Mouse (Mus musculus): Measurements from ENCODE around the gene Scgb3a1. TPM values are rescaled to one million over a fixed set of nuclear protein-coding genes. Genes with fewer than 3 reads are reported as not detected.

Scgb3a1 gene
- polyA plus RNA-seq, 1 experiment from 2014 or later, result not detected

GRCm38 (mm10) chr11:49653079-49653408 lies 10.4 kb upstream of the Scgb3a1 start:
- Histone ChIP-seq H3K27me3 (replicated peaks; ENCODE audit: control insufficient read depth, insufficient read depth, low read length) (no peaks in the 10 kb centered on the region), H3K9ac (ENCODE audit: low read depth, low read length) (no peak overlapping the region), H3K4me1 (ENCODE audit: control insufficient read depth, insufficient read depth, low read depth, low read length) (no peaks in the 10 kb centered on the region), H3K36me3 (ENCODE audit: control insufficient read depth, insufficient read depth, low read length) (no peaks in the 10 kb centered on the region), H3K4me3 (ENCODE audit: low read length) (no peak overlapping the region), H3K27ac (ENCODE audit: low read depth, low read length) (no peak overlapping the region), H3K9me3 (ENCODE audit: control insufficient read depth, low read length) (no peaks in the 10 kb centered on the region), H3K4me2 (ENCODE audit: low read length) (peak overlapping the region; percentile 24)
- WGBS, result 44% methylated on average over 11 of the region's 11 CpGs
- ATAC-seq, result 0 out of 2 replicates have a peak, but pooled peaks have one; percentile 25

- WGBS, result 90% methylated on average over 5 of the region's 5 CpGs
- no peak overlapping the region for H3K9ac ChIP-seq (ENCODE audit: low read depth, low read length)
- no peak overlapping the region for H3K27ac ChIP-seq (ENCODE audit: low read depth, low read length)
- H3K4me2 ChIP-seq (ENCODE audit: low read length), result no peak overlapping the region
- H3K36me3 ChIP-seq (ENCODE audit: control insufficient read depth, insufficient read depth, low read length), result no peaks in the 10 kb centered on the region
- ATAC-seq, result no peak
- no peaks in the 10 kb centered on the region for H3K27me3 ChIP-seq (replicated peaks; ENCODE audit: control insufficient read depth, insufficient read depth, low read length)
- no peaks in the 10 kb centered on the region for H3K9me3 ChIP-seq (ENCODE audit: control insufficient read depth, low read length)
- H3K4me1 ChIP-seq (ENCODE audit: control insufficient read depth, insufficient read depth, low read depth, low read length), result no peaks in the 10 kb centered on the region
- H3K4me3 ChIP-seq (ENCODE audit: low read length), result no peak overlapping the region
Observed at GRCm38 (mm10) chr11:49654651-49655050, 8.8 kb upstream of the Scgb3a1 start.

GRCm38 (mm10) chr11:49655501-49655900 lies 7.9 kb upstream of the Scgb3a1 start:
- Histone ChIP-seq H3K4me3 (ENCODE audit: low read length) (no peak overlapping the region), H3K27ac (ENCODE audit: low read depth, low read length) (no peak overlapping the region), H3K9ac (ENCODE audit: low read depth, low read length) (no peak overlapping the region), H3K27me3 (replicated peaks; ENCODE audit: control insufficient read depth, insufficient read depth, low read length) (no peaks in the 10 kb centered on the region), H3K4me1 (ENCODE audit: control insufficient read depth, insufficient read depth, low read depth, low read length) (no peaks in the 10 kb centered on the region), H3K9me3 (ENCODE audit: control insufficient read depth, low read length) (no peaks in the 10 kb centered on the region), H3K4me2 (ENCODE audit: low read length) (no peak overlapping the region), H3K36me3 (ENCODE audit: control insufficient read depth, insufficient read depth, low read length) (no peaks in the 10 kb centered on the region)
- ATAC-seq, result no peak

GRCm38 (mm10) chr11:49658065-49658464 lies 5.3 kb upstream of the Scgb3a1 start:
- H3K4me2 ChIP-seq (ENCODE audit: low read length), result no peak overlapping the region
- 88% methylated on average over 4 of the region's 4 CpGs for WGBS
- ATAC-seq, result no peak
- no peaks in the 10 kb centered on the region for H3K36me3 ChIP-seq (ENCODE audit: control insufficient read depth, insufficient read depth, low read length)
- no peaks in the 10 kb centered on the region for H3K27me3 ChIP-seq (replicated peaks; ENCODE audit: control insufficient read depth, insufficient read depth, low read length)
- no peak overlapping the region for H3K27ac ChIP-seq (ENCODE audit: low read depth, low read length)
- H3K9me3 ChIP-seq (ENCODE audit: control insufficient read depth, low read length), result no peaks in the 10 kb centered on the region
- no peak overlapping the region for H3K4me3 ChIP-seq (ENCODE audit: low read length)
- no peak overlapping the region for H3K9ac ChIP-seq (ENCODE audit: low read depth, low read length)
- H3K4me1 ChIP-seq (ENCODE audit: control insufficient read depth, insufficient read depth, low read depth, low read length), result no peaks in the 10 kb centered on the region

GRCm38 (mm10) chr11:49658791-49659469 lies 4.5 kb upstream of the Scgb3a1 start:
- Histone ChIP-seq H3K9me3 (ENCODE audit: control insufficient read depth, low read length) (no peaks in the 10 kb centered on the region), H3K4me1 (ENCODE audit: control insufficient read depth, insufficient read depth, low read depth, low read length) (no peaks in the 10 kb centered on the region), H3K36me3 (ENCODE audit: control insufficient read depth, insufficient read depth, low read length) (no peaks in the 10 kb centered on the region), H3K9ac (ENCODE audit: low read depth, low read length) (no peak overlapping the region), H3K27me3 (replicated peaks; ENCODE audit: control insufficient read depth, insufficient read depth, low read length) (no peaks in the 10 kb centered on the region), H3K4me2 (ENCODE audit: low read length) (no peak overlapping the region), H3K4me3 (ENCODE audit: low read length) (no peak overlapping the region), H3K27ac (ENCODE audit: low read depth, low read length) (peak overlapping the region; percentile 39; the same call in 1 of the 2 replicates)
- ATAC-seq, result no peak
- 62% methylated on average over 10 of the region's 10 CpGs for WGBS

- 64% methylated on average over 7 of the region's 7 CpGs for WGBS
- Histone ChIP-seq H3K36me3 (ENCODE audit: control insufficient read depth, insufficient read depth, low read length) (no peaks in the 10 kb centered on the region), H3K4me3 (ENCODE audit: low read length) (no peak overlapping the region), H3K9ac (ENCODE audit: low read depth, low read length) (no peak overlapping the region), H3K4me1 (ENCODE audit: control insufficient read depth, insufficient read depth, low read depth, low read length) (no peaks in the 10 kb centered on the region), H3K27ac (ENCODE audit: low read depth, low read length) (no peak overlapping the region), H3K9me3 (ENCODE audit: control insufficient read depth, low read length) (no peaks in the 10 kb centered on the region), H3K27me3 (replicated peaks; ENCODE audit: control insufficient read depth, insufficient read depth, low read length) (no peaks in the 10 kb centered on the region), H3K4me2 (ENCODE audit: low read length) (no peak overlapping the region)
- no peak for ATAC-seq
Observed at GRCm38 (mm10) chr11:49659470-49659799, 4.0 kb upstream of the Scgb3a1 start.

GRCm38 (mm10) chr11:49662292-49662780 lies 1.1 kb upstream of the Scgb3a1 start:
- WGBS, result 59% methylated on average over 15 of the region's 15 CpGs
- Histone ChIP-seq H3K27me3 (replicated peaks; ENCODE audit: control insufficient read depth, insufficient read depth, low read length) (no peaks in the 10 kb centered on the region), H3K4me2 (ENCODE audit: low read length) (no peak overlapping the region), H3K36me3 (ENCODE audit: control insufficient read depth, insufficient read depth, low read length) (no peaks in the 10 kb centered on the region), H3K27ac (ENCODE audit: low read depth, low read length) (no peak overlapping the region), H3K9ac (ENCODE audit: low read depth, low read length) (no peak overlapping the region), H3K9me3 (ENCODE audit: control insufficient read depth, low read length) (no peaks in the 10 kb centered on the region), H3K4me1 (ENCODE audit: control insufficient read depth, insufficient read depth, low read depth, low read length) (no peaks in the 10 kb centered on the region), H3K4me3 (ENCODE audit: low read length) (no peak overlapping the region)
- no peak for ATAC-seq

- Histone ChIP-seq H3K36me3 (ENCODE audit: control insufficient read depth, insufficient read depth, low read length) (no peaks in the 10 kb centered on the region), H3K9me3 (ENCODE audit: control insufficient read depth, low read length) (no peaks in the 10 kb centered on the region), H3K27me3 (replicated peaks; ENCODE audit: control insufficient read depth, insufficient read depth, low read length) (no peaks in the 10 kb centered on the region), H3K9ac (ENCODE audit: low read depth, low read length) (no peak overlapping the region), H3K4me3 (ENCODE audit: low read length) (no peak overlapping the region), H3K4me2 (ENCODE audit: low read length) (no peak overlapping the region), H3K4me1 (ENCODE audit: control insufficient read depth, insufficient read depth, low read depth, low read length) (no peaks in the 10 kb centered on the region), H3K27ac (ENCODE audit: low read depth, low read length) (no peak overlapping the region)
- 81% methylated on average over 12 of the region's 12 CpGs for WGBS
- peak; percentile 28 for ATAC-seq
Observed at GRCm38 (mm10) chr11:49664262-49665140, 1.1 kb downstream of the Scgb3a1 start.

GRCm38 (mm10) chr11:49665462-49665861 lies 2.1 kb downstream of the Scgb3a1 start:
- Histone ChIP-seq H3K4me3 (ENCODE audit: low read length) (no peak overlapping the region), H3K36me3 (ENCODE audit: control insufficient read depth, insufficient read depth, low read length) (no peaks in the 10 kb centered on the region), H3K27me3 (replicated peaks; ENCODE audit: control insufficient read depth, insufficient read depth, low read length) (no peaks in the 10 kb centered on the region), H3K4me1 (ENCODE audit: control insufficient read depth, insufficient read depth, low read depth, low read length) (no peaks in the 10 kb centered on the region), H3K4me2 (ENCODE audit: low read length) (no peak overlapping the region), H3K27ac (ENCODE audit: low read depth, low read length) (no peak overlapping the region), H3K9me3 (ENCODE audit: control insufficient read depth, low read length) (no peaks in the 10 kb centered on the region), H3K9ac (ENCODE audit: low read depth, low read length) (no peak overlapping the region)
- WGBS, result 78% methylated on average over 4 of the region's 4 CpGs
- no peak for ATAC-seq

All from hindbrain, embryonic 16.5 days (tissue).